Mouse (Mus musculus) erythroblast, adult 5-6 weeks (primary cell): ENCODE results near the gene Ccdc121. TPM values are rescaled to one million over a fixed set of nuclear protein-coding genes. Genes with fewer than 3 reads are reported as not detected.

Source experiments
- ATAC-seq: replicated peaks from 2 replicates; pipeline ENCODE4 v1.8.0; 2016; ENCODE audit warnings: moderate number of reproducible peaks, mild to moderate bottlenecking, moderate TSS enrichment, inconsistent platforms; ENCODE audit not compliant: poor library complexity, low FRiP score, severe bottlenecking
- total RNA-seq, 2 experiments: library from RNA; stranded (forward) in 1 of 2; stranded (reverse) in 1 of 2; fragments of 150-400 nt in 1 of 2; fragments of 200-764, 138-1000 nt in 1 of 2; gene quantifications; 2 replicates each; pipeline versions ENCODE4 v1.2.3 to v1.2.4; 2015 to 2017; ENCODE audit warnings: low replicate concordance in 2 of 2

Ccdc121 gene
- total RNA-seq (2015; ENCODE audit: low replicate concordance): not detected in 2 replicates
- not detected in 2 replicates for total RNA-seq (2017; ENCODE audit: low replicate concordance)

GRCm38 (mm10) chr1:181511307-181511706, at the start of gene Ccdc121:
Gene Ccdc121, minus strand, starts transcription at chr1:181511451.
- no peak for ATAC-seq

- no peak for ATAC-seq
Observed at GRCm38 (mm10) chr1:181560325-181560724, 49.1 kb upstream of the Ccdc121 start.

GRCm38 (mm10) chr1:181559655-181560054, 48.4 kb upstream of the Ccdc121 start:
- no peak for ATAC-seq

- ATAC-seq: no peak
Observed at GRCm38 (mm10) chr1:181555475-181555874, 44.2 kb upstream of the Ccdc121 start.

GRCm38 (mm10) chr1:181552533-181553410, 41.5 kb upstream of the Ccdc121 start:
- peak; percentile 39; the same call in 1 of the 2 replicates for ATAC-seq

- no peak for ATAC-seq
Observed at GRCm38 (mm10) chr1:181550826-181551225, 39.6 kb upstream of the Ccdc121 start.

GRCm38 (mm10) chr1:181549987-181550386, 38.7 kb upstream of the Ccdc121 start:
- ATAC-seq: no peak

- peak; percentile 80 for ATAC-seq
Observed at GRCm38 (mm10) chr1:181545044-181545772, 34.0 kb upstream of the Ccdc121 start.

- no peak for ATAC-seq
Observed at GRCm38 (mm10) chr1:181543711-181544383, 32.6 kb upstream of the Ccdc121 start.

- no peak for ATAC-seq
Observed at GRCm38 (mm10) chr1:181539846-181540769, 28.9 kb upstream of the Ccdc121 start.

GRCm38 (mm10) chr1:181537627-181538525, 26.6 kb upstream of the Ccdc121 start:
- ATAC-seq: no peak

- no peak for ATAC-seq
Observed at GRCm38 (mm10) chr1:181535165-181535873, 24.1 kb upstream of the Ccdc121 start.

- ATAC-seq: no peak
Observed at GRCm38 (mm10) chr1:181529368-181529767, 18.1 kb upstream of the Ccdc121 start.

GRCm38 (mm10) chr1:181525996-181526395, 14.7 kb upstream of the Ccdc121 start:
- ATAC-seq: no peak

- no peak for ATAC-seq
Observed at GRCm38 (mm10) chr1:181523831-181524230, 12.6 kb upstream of the Ccdc121 start.

- ATAC-seq: no peak
Observed at GRCm38 (mm10) chr1:181521401-181522091, 10.3 kb upstream of the Ccdc121 start.

- no peak for ATAC-seq
Observed at GRCm38 (mm10) chr1:181519137-181519536, 7.9 kb upstream of the Ccdc121 start.
